Mouse (Mus musculus) erythroblast, embryonic 14.5 days (primary cell): ENCODE measurements around the gene Dnajb13. TPM values are rescaled to one million over a fixed set of nuclear protein-coding genes. Genes with fewer than 3 reads are reported as not detected.
"Not testable (repeated sequence)": the region's sequence is repeated elsewhere in the genome, so short reads cannot be mapped to it uniquely, and the experiment has no call there.

ENCODE experiments used
- H3K27me3 ChIP-seq: 2 replicates; pipeline ENCODE4 v1.6.1; 2012; ENCODE audit warnings: inconsistent platforms; ENCODE audit not compliant: control insufficient read depth
- H3K36me3 ChIP-seq: 2 replicates; pipeline ENCODE4 v1.6.1; 2012; ENCODE audit warnings: mild to moderate bottlenecking, inconsistent platforms; ENCODE audit not compliant: control insufficient read depth
- H3K4me1 ChIP-seq: 2 replicates; pipeline ENCODE4 v1.6.1; 2012; ENCODE audit warnings: inconsistent platforms; ENCODE audit not compliant: control insufficient read depth
- H3K4me3 ChIP-seq: replicated peaks from 2 replicates; pipeline ENCODE3; 2012; ENCODE audit warnings: moderate library complexity, mild to moderate bottlenecking, inconsistent platforms
- H3K9me3 ChIP-seq: 2 replicates; pipeline ENCODE4 v1.6.1; 2012; ENCODE audit warnings: low read length, inconsistent platforms, mixed read lengths; ENCODE audit not compliant: control insufficient read depth
- GATA1 ChIP-seq: IDR thresholded peaks from 2 replicates; pipeline ENCODE4 v1.6.1; 2012; ENCODE audit warnings: low read length, inconsistent platforms, mixed read lengths
- TAL1 ChIP-seq: IDR thresholded peaks from 3 replicates; pipeline ENCODE4 v1.6.1; 2012; ENCODE audit warnings: low read length, inconsistent platforms, mixed read lengths
- polyA plus RNA-seq: library from polyadenylated mRNA; stranded (reverse); fragments of >175 nt; gene quantifications from 2 replicates; pipeline ENCODE4 v1.2.3, GENCODE M21; 2012

Gene Dnajb13
- polyA plus RNA-seq, 1 experiment: not detected

GRCm38 (mm10) chr7:100495042-100495441 is 19.7 kb downstream of the Dnajb13 start:
- Histone ChIP-seq H3K36me3 (peaks cover 70% of the 10 kb centered on the region), H3K4me3 (peak overlapping the region; percentile 68), H3K4me1 (peaks cover 71% of the 10 kb centered on the region), H3K27me3 (no peaks in the 10 kb centered on the region; the same call in 1 of the 2 replicates), H3K9me3 (no peaks in the 10 kb centered on the region)
- TF ChIP-seq GATA1 (no peak), TAL1 (no peak)

- Histone ChIP-seq H3K9me3 (no peaks in the 10 kb centered on the region), H3K4me3 (peak overlapping the region; percentile 68), H3K36me3 (peaks cover 67% of the 10 kb centered on the region), H3K27me3 (no peaks in the 10 kb centered on the region; the same call in 1 of the 2 replicates), H3K4me1 (peaks cover 71% of the 10 kb centered on the region)
- TF ChIP-seq GATA1: no peak
- TF ChIP-seq TAL1: no peak
These were observed 20.3 kb downstream of the Dnajb13 start for GRCm38 (mm10) chr7:100494415-100494831.

- no peak for TF ChIP-seq TAL1
- TF ChIP-seq GATA1: no peak
- H3K4me3 ChIP-seq: peak overlapping the region; percentile 68
- H3K4me1 ChIP-seq: peaks cover 65% of the 10 kb centered on the region
- peaks cover 60% of the 10 kb centered on the region for H3K36me3 ChIP-seq
- no peaks in the 10 kb centered on the region for H3K9me3 ChIP-seq
- H3K27me3 ChIP-seq: no peaks in the 10 kb centered on the region; the same call in 1 of the 2 replicates
These were observed 21.0 kb downstream of the Dnajb13 start for GRCm38 (mm10) chr7:100493484-100494414.

GRCm38 (mm10) chr7:100493117-100493483 is 21.7 kb downstream of the Dnajb13 start, which contains the start of gene Ucp2:
Ucp2 (plus strand) TSS chr7:100493337.
- Histone ChIP-seq H3K27me3 (no peaks in the 10 kb centered on the region; the same call in 1 of the 2 replicates), H3K9me3 (no peaks in the 10 kb centered on the region), H3K4me1 (peaks cover 63% of the 10 kb centered on the region), H3K36me3 (peaks cover 54% of the 10 kb centered on the region), H3K4me3 (peak within 1 kb of the TSS; percentile 68)
- TF ChIP-seq TAL1: no peak
- no peak for TF ChIP-seq GATA1

- H3K4me3 ChIP-seq: peak overlapping the region; percentile 68
- H3K36me3 ChIP-seq: peaks cover 48% of the 10 kb centered on the region
- TF ChIP-seq GATA1 (0 out of 2 replicates have a peak, but pooled peaks have one; percentile 18), TAL1 (no peak)
- H3K4me1 ChIP-seq: peaks cover 58% of the 10 kb centered on the region
- H3K9me3 ChIP-seq: no peaks in the 10 kb centered on the region
- H3K27me3 ChIP-seq: no peaks in the 10 kb centered on the region; the same call in 1 of the 2 replicates
These were observed 22.2 kb downstream of the Dnajb13 start for GRCm38 (mm10) chr7:100492391-100493116.

GRCm38 (mm10) chr7:100488474-100489048 is 26.2 kb downstream of the Dnajb13 start:
- Histone ChIP-seq H3K36me3 (peaks cover 11% of the 10 kb centered on the region), H3K9me3 (no peaks in the 10 kb centered on the region), H3K27me3 (no peaks in the 10 kb centered on the region), H3K4me1 (peaks cover 53% of the 10 kb centered on the region), H3K4me3 (no peak overlapping the region)
- no peak for TF ChIP-seq GATA1
- TF ChIP-seq TAL1: no peak

- Histone ChIP-seq H3K27me3 (no peaks in the 10 kb centered on the region), H3K4me3 (no peak overlapping the region), H3K36me3 (peaks cover 7% of the 10 kb centered on the region), H3K9me3 (no peaks in the 10 kb centered on the region), H3K4me1 (peaks cover 55% of the 10 kb centered on the region)
- no peak for TF ChIP-seq TAL1
- no peak for TF ChIP-seq GATA1
These were observed 27.5 kb downstream of the Dnajb13 start for GRCm38 (mm10) chr7:100487301-100487700.

- Histone ChIP-seq H3K4me3 (no peak overlapping the region), H3K36me3 (peaks cover 3% of the 10 kb centered on the region; the same call in 1 of the 2 replicates), H3K9me3 (no peaks in the 10 kb centered on the region), H3K27me3 (no peaks in the 10 kb centered on the region), H3K4me1 (peaks cover 58% of the 10 kb centered on the region)
- TF ChIP-seq GATA1: no peak
- no peak for TF ChIP-seq TAL1
These were observed 30.3 kb downstream of the Dnajb13 start for GRCm38 (mm10) chr7:100484493-100484892.

- H3K4me1 ChIP-seq: peaks cover 53% of the 10 kb centered on the region
- not testable (repeated sequence) for H3K9me3 ChIP-seq, H3K27me3 ChIP-seq, H3K4me3 ChIP-seq, H3K36me3 ChIP-seq
These were observed 32.7 kb downstream of the Dnajb13 start for GRCm38 (mm10) chr7:100482046-100482445.
